Mouse (Mus musculus): ENCODE measurements around the gene Sumf1. TPM values are rescaled to one million over a fixed set of nuclear protein-coding genes. Genes with fewer than 3 reads are reported as not detected.

The Sumf1 gene
- polyA plus RNA-seq, 1 experiment, result 19.6 TPM

DNA sequence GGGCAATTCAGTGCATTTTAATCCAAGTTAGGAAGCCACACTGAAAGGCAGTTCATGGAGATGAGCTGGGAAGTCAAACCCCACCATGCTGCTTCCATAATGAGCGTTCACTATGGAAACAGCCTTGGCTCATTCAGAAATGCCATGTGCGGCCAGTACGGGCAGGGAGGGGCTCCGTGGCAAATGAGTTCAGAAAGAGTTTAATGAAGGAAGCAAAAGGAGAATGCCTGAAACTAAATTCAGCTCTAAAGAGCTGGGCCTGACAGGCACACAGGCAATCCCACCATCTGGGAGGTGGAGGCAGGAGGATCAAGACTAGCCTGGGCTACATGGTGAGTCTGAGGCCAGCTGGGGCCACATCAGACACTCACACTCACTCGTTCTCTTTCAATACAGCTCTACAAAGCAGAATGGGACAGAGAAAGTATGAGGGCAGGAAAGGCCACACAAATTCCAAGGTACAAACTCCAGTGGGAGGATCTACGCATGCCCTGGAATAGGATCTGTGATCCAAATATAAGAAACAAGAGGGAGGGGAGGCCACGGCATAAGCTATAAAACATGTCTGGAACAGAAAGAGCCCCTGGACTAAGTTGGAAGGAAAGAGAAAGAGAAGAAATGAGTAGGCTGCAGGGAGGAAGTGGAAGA, 39.3 kb downstream of the Sumf1 start:
- H3K27me3 ChIP-seq (ENCODE audit: control insufficient read depth, insufficient read depth, insufficient read length), result no peaks in the 10 kb centered on the region
- no peaks in the 10 kb centered on the region for H3K79me3 ChIP-seq (ENCODE audit: low read depth)
- H3K4me3 ChIP-seq (ENCODE audit: insufficient read depth, poor library complexity, severe bottlenecking), result no peak overlapping the region
- peaks cover 11% of the 10 kb centered on the region for H3K36me3 ChIP-seq (ENCODE audit: control insufficient read depth, insufficient read depth)
- TF ChIP-seq CTCF (IDR thresholded peaks at IDR 0.05; ENCODE audit: control insufficient read depth, insufficient read depth, insufficient read length) (no peak), MYOG (IDR thresholded peaks at IDR 0.05; ENCODE audit: control insufficient read depth, extremely low read depth, insufficient read length) (no peak), MYOD1 (IDR thresholded peaks at IDR 0.05; ENCODE audit: control insufficient read depth, insufficient read length, low read depth) (no peak), FOSL1 (IDR thresholded peaks at IDR 0.05; ENCODE audit: insufficient read depth, low read length, poor library complexity, severe bottlenecking) (no peak), CEBPB (IDR thresholded peaks at IDR 0.05; ENCODE audit: low read depth) (no peak), USF1 (IDR thresholded peaks at IDR 0.05; ENCODE audit: low read depth) (no peak)
- H3K79me2 ChIP-seq (ENCODE audit: control insufficient read depth, insufficient read depth), result no peaks in the 10 kb centered on the region
- no peak overlapping the region for H3ac ChIP-seq (ENCODE audit: control insufficient read depth, insufficient read length, low read depth)

GRCm38 (mm10) chr6:108145241-108145640, 40.1 kb downstream of the Sumf1 start:
- H3K36me3 ChIP-seq (ENCODE audit: control insufficient read depth, insufficient read depth), result peaks cover 7% of the 10 kb centered on the region
- TF ChIP-seq FOSL1 (IDR thresholded peaks at IDR 0.05; ENCODE audit: insufficient read depth, low read length, poor library complexity, severe bottlenecking), result no peak
- no peak for TF ChIP-seq USF1 (IDR thresholded peaks at IDR 0.05; ENCODE audit: low read depth)
- no peak for TF ChIP-seq MAX (IDR thresholded peaks at IDR 0.05)
- TF ChIP-seq MYOD1 (IDR thresholded peaks at IDR 0.05; ENCODE audit: control insufficient read depth, insufficient read length, low read depth), result no peak
- no peak for TF ChIP-seq CEBPB (IDR thresholded peaks at IDR 0.05; ENCODE audit: low read depth)
- TF ChIP-seq MYOG (IDR thresholded peaks at IDR 0.05; ENCODE audit: control insufficient read depth, extremely low read depth, insufficient read length), result no peak
- no peak for TF ChIP-seq CTCF (IDR thresholded peaks at IDR 0.05; ENCODE audit: control insufficient read depth, insufficient read depth, insufficient read length)

DNA sequence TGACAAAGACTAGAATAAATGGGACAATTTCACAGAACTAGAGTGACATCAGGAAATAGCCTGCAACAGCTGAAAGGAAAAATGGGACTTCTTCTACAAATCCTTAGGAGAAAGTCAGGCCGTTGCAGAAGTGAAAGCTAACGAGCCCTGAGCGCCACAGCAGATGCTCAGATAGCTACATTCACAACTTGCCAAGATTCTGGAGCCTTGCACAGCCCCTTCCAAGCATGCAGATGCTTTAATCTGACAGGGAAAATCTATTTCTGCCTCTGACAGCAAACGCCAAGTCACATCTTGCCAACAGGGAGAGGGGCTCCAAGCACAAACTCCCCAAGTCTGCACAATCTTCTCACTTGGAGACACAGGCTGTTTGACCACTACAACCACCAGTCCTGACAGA, 42.6 kb downstream of the Sumf1 start:
- H3K27me3 ChIP-seq (ENCODE audit: control insufficient read depth, insufficient read depth, insufficient read length), result no peaks in the 10 kb centered on the region
- H3ac ChIP-seq (ENCODE audit: control insufficient read depth, insufficient read length, low read depth), result no peak overlapping the region
- H3K36me3 ChIP-seq (ENCODE audit: control insufficient read depth, insufficient read depth), result peaks cover 6% of the 10 kb centered on the region
- no peaks in the 10 kb centered on the region for H3K79me3 ChIP-seq (ENCODE audit: low read depth)
- no peak for TF ChIP-seq MAX (IDR thresholded peaks at IDR 0.05)
- TF ChIP-seq MYOD1 (IDR thresholded peaks at IDR 0.05; ENCODE audit: control insufficient read depth, insufficient read length, low read depth), result no peak
- TF ChIP-seq CTCF (IDR thresholded peaks at IDR 0.05; ENCODE audit: control insufficient read depth, insufficient read depth, insufficient read length), result no peak
- TF ChIP-seq FOSL1 (IDR thresholded peaks at IDR 0.05; ENCODE audit: insufficient read depth, low read length, poor library complexity, severe bottlenecking), result no peak
- TF ChIP-seq CEBPB (IDR thresholded peaks at IDR 0.05; ENCODE audit: low read depth), result no peak
- TF ChIP-seq USF1 (IDR thresholded peaks at IDR 0.05; ENCODE audit: low read depth), result no peak
- TF ChIP-seq MYOG (IDR thresholded peaks at IDR 0.05; ENCODE audit: control insufficient read depth, extremely low read depth, insufficient read length), result no peak
- no peak overlapping the region for H3K4me3 ChIP-seq (ENCODE audit: insufficient read depth, poor library complexity, severe bottlenecking)
- no peaks in the 10 kb centered on the region for H3K79me2 ChIP-seq (ENCODE audit: control insufficient read depth, insufficient read depth)

More at GRCm38 (mm10) chr6:108145241-108145640, 40.1 kb downstream of the Sumf1 start:
- Histone ChIP-seq H3K79me3 (ENCODE audit: low read depth) (no peaks in the 10 kb centered on the region), H3K27me3 (ENCODE audit: control insufficient read depth, insufficient read depth, insufficient read length) (no peaks in the 10 kb centered on the region), H3K79me2 (ENCODE audit: control insufficient read depth, insufficient read depth) (no peaks in the 10 kb centered on the region), H3K4me3 (ENCODE audit: insufficient read depth, poor library complexity, severe bottlenecking) (no peak overlapping the region), H3ac (ENCODE audit: control insufficient read depth, insufficient read length, low read depth) (no peak overlapping the region)

DNA sequence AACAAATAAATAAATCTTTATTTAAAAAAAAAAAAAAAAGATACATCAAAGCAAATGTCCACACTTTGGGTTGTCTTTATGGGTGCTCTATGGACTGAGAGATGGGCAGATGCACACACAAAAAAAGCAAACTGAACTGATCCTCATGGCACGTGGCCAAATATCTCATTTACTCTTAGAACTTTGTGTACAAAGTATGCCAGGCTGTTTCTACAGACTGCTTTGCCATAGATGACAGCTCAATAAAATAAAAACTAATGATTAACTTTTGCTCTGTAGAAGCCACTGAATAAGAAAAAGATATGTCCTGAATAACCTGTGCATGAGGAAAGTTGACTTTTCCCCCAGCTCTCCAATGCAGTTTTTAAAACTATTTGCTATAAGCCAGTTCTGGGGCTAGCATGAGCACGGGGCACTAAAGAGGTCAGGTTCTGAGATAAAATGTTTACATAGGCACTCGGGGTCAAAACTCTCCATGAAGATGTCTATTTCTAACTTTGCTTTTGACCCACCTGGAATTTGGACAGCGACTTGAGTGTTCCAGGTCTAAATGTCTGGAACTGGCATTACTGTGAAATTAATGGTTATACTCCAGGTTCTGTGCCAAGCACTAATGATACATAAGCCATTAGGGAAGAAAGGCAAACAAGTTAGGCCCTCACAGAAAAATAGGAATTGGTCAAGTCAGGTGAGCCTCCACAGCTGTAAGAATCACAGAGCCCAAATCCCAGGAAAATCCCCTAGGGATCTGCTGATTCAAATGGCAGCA, 44.5 kb downstream of the Sumf1 start:
- Histone ChIP-seq H3K27me3 (ENCODE audit: control insufficient read depth, insufficient read depth, insufficient read length) (no peaks in the 10 kb centered on the region), H3K79me2 (ENCODE audit: control insufficient read depth, insufficient read depth) (no peaks in the 10 kb centered on the region), H3K36me3 (ENCODE audit: control insufficient read depth, insufficient read depth) (peaks cover 6% of the 10 kb centered on the region), H3K79me3 (ENCODE audit: low read depth) (no peaks in the 10 kb centered on the region), H3ac (ENCODE audit: control insufficient read depth, insufficient read length, low read depth) (no peak overlapping the region), H3K4me3 (ENCODE audit: insufficient read depth, poor library complexity, severe bottlenecking) (no peak overlapping the region)
- TF ChIP-seq MYOD1 (IDR thresholded peaks at IDR 0.05; ENCODE audit: control insufficient read depth, insufficient read length, low read depth) (no peak), MAX (IDR thresholded peaks at IDR 0.05) (no peak), MYOG (IDR thresholded peaks at IDR 0.05; ENCODE audit: control insufficient read depth, extremely low read depth, insufficient read length) (no peak), USF1 (IDR thresholded peaks at IDR 0.05; ENCODE audit: low read depth) (no peak), FOSL1 (IDR thresholded peaks at IDR 0.05; ENCODE audit: insufficient read depth, low read length, poor library complexity, severe bottlenecking) (no peak), CTCF (IDR thresholded peaks at IDR 0.05; ENCODE audit: control insufficient read depth, insufficient read depth, insufficient read length) (no peak), CEBPB (IDR thresholded peaks at IDR 0.05; ENCODE audit: low read depth) (no peak)

DNA sequence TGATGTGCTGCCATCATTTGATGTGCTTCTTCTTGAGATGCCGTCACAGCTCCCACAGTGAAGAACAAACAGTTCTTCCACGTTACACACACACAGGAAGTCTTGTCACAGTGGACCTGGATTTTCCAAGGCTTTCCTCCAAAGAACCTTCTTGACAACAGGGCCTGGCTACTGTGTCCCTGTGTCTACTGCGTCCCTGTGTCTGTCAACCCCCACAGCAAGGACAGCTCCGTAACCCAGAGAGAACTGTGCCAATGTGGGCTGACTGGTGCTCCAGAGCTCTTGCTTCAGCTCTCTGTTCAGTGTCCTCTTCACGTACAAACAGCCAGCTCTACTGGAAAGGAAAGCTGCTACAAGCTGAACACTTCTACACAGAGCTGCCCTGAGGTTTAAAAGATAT, 48.4 kb downstream of the Sumf1 start:
- H3K79me2 ChIP-seq (ENCODE audit: control insufficient read depth, insufficient read depth), result no peaks in the 10 kb centered on the region
- H3K27me3 ChIP-seq (ENCODE audit: control insufficient read depth, insufficient read depth, insufficient read length), result no peaks in the 10 kb centered on the region
- H3K79me3 ChIP-seq (ENCODE audit: low read depth), result no peaks in the 10 kb centered on the region
- TF ChIP-seq FOSL1 (IDR thresholded peaks at IDR 0.05; ENCODE audit: insufficient read depth, low read length, poor library complexity, severe bottlenecking) (no peak), MYOD1 (IDR thresholded peaks at IDR 0.05; ENCODE audit: control insufficient read depth, insufficient read length, low read depth) (no peak), MYOG (IDR thresholded peaks at IDR 0.05; ENCODE audit: control insufficient read depth, extremely low read depth, insufficient read length) (no peak), USF1 (IDR thresholded peaks at IDR 0.05; ENCODE audit: low read depth) (no peak), MAX (IDR thresholded peaks at IDR 0.05) (no peak), CEBPB (IDR thresholded peaks at IDR 0.05; ENCODE audit: low read depth) (no peak), CTCF (IDR thresholded peaks at IDR 0.05; ENCODE audit: control insufficient read depth, insufficient read depth, insufficient read length) (no peak)
- no peak overlapping the region for H3ac ChIP-seq (ENCODE audit: control insufficient read depth, insufficient read length, low read depth)
- no peaks in the 10 kb centered on the region for H3K36me3 ChIP-seq (ENCODE audit: control insufficient read depth, insufficient read depth)
- no peak overlapping the region for H3K4me3 ChIP-seq (ENCODE audit: insufficient read depth, poor library complexity, severe bottlenecking)

Data from C2C12 (cell line).